Mouse (Mus musculus) urinary bladder, postnatal 10 days (tissue): ENCODE data around the gene Uvrag.

Experiments
- DNase-seq: peaks from one replicate; pipeline ENCODE4 v3.0.0; 2022; ENCODE audit warnings: low spot score

Uvrag gene

DNA sequence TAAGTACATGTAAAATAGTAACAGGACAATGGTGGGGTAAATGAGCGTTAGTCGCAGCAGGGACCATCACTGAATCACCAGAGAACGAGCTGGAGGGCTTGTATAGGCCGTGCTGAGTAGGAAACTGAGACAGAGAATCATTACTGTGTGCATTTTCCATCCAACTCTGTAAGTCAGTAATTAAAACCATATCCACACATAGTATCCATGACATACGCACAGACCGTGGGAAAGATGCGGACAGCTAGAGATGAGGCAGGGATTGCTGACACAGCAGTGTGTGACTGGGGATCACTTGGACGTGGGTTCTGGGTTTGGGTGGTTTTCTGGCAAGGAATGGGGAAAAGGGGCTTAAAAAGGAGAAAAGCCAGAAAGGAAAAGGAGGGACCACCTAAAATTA lies 81.0 kb downstream of the Uvrag start:
- no peak for DNase-seq

GRCm38 (mm10) chr7:99057053-99057630 lies 83.8 kb downstream of the Uvrag start:
- DNase-seq, result no peak

DNA sequence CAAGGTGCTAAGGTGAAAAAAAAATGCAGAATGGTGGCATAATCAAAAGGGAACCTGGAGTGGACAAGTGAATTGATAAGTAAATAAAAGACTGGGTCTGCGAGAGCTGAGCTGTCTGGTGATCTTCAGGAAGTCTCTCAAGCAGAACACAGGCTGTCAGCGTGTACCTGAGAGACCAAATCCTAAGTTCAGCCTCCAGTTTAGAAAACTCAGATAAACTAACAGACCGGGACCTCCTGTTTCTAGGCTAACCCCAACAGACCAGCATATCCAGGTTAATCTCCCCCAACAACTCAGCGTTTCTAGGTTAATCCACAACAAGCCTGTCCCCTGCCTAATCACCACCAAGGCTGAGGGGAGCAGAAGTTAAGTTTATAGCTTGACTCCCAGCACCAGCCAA lies 87.3 kb downstream of the Uvrag start:
- DNase-seq, result no peak

GRCm38 (mm10) chr7:99052471-99053241 lies 88.3 kb downstream of the Uvrag start:
- no peak for DNase-seq

- no peak for DNase-seq
Measured at GRCm38 (mm10) chr7:99050882-99051281, 90.1 kb downstream of the Uvrag start.

DNA sequence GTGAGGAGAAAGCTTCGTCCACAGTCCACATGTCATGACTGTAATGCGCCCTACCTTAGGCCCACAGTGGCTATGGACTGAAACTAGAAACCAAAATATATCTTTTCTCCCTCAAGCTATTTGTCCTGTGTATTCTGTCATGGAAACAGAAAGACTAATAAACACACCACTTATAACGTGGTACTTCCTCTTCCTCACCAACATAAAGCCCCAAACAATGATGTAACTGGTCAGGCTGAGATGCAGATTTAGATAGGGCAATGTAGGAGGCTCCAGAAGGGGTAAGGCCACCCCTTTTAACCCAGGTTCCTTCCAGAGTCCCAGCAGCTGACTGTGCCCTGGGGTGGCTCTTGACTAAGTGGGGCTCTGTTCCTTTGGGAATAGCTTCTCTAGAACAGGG lies 91.0 kb downstream of the Uvrag start:
- no peak for DNase-seq

DNA sequence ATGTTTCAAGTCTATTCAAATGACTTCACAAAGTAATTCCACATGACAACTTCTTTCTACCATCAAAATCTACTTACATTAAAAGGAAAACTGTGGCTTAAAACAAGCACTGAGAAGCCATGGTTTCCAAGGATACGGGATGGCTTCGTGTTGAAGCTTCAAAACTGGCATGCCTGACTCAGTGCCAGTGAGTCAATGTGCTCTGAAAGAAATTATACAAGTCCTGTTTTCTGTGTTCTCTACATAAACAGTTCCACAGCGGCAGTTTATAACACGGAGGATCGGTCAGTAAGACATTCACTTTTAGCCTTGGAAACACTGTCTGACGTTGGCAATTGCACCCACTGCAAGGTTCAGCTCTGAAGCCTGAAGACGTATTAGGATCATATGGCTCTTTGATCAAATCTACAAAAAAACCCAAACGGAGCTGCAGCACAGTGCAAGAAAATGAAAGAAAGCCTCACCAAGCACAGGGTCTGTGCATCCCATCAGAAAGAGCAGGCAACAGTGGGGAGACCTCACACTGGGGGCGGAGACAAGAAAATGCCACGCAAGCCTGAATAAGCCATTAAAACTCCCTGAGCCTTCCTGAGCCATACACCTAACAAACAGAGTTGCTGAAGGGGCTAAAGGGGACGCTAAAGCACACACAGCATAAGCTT lies 94.3 kb downstream of the Uvrag start:
- no peak for DNase-seq

DNA sequence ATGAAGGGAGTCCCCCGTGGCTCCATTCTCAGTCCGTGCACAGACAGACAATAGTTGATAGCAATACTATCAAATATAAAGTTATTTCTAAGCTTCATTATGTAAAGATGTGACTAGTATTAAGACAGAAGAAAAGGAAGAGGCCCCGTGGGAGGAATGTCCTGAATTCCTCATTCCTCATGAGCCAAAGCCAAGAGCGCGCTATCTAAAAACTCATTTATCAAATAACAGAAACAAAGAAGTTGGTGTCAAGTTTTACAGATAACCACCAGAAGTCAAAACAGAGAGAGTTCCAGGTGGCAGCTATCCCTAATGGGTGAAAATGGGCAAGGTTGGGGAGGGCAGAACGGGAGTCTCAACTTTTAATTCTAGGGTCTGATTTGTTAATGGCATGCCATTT lies 95.4 kb downstream of the Uvrag start:
- no peak for DNase-seq

DNA sequence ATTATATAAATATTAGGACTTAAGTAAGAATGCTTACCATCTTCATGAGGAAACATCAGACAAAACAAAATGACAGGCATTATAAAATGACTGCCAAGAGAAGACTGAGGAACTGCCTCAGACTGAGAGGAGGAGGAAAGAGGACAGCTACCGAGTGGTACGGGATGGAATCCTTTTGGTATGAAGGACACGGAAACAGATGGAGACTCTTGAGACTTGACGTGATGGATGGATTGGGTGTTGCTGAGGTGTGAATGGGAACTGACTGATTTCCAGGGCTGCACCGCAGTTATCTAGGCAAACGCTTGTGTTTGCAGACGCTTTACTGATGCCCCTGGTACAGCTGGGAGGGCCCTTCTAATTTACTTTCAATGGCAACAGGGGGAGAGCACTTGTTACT lies 97.0 kb downstream of the Uvrag start:
- no peak for DNase-seq

DNA sequence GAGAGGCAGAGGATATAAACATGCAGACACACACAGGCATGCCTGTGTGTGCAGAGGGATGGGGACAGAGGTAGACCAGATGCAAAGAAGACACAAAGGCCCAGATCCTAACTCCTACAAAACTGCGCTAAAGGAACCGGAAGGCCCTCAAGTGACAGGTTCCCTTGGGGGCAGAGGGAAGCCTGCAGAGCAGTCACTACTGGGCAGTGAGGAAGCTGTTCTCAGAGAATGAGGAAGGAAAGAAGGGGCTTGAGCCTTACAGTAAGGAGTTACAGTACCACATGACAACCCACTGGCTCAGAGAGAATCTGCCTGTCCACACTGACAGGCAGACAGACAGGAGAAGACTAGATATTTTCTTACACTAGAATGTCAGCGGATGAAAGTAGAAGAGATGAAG lies 97.6 kb downstream of the Uvrag start:
- no peak for DNase-seq

DNA sequence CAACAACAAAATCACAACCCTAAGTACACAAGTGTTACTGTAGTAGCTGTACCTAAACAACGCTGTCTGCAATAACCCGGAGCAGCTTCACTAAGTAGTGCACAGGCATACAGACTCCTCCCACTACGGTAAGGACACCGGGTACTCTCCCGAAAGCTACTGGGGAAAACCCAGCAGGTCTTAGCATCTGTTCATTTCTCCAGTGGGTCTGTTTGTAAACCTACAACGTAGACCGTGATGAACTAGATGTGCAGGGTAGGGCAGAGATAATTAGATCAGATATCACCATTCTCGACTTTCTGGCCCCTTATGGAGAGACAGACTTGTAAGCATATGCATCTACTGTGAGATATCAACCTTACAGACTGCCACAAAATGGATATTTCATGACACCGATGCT lies 99.1 kb downstream of the Uvrag start:
- DNase-seq, result no peak

- DNase-seq, result no peak
Measured at GRCm38 (mm10) chr7:99039912-99040311, 101.0 kb downstream of the Uvrag start.

DNA sequence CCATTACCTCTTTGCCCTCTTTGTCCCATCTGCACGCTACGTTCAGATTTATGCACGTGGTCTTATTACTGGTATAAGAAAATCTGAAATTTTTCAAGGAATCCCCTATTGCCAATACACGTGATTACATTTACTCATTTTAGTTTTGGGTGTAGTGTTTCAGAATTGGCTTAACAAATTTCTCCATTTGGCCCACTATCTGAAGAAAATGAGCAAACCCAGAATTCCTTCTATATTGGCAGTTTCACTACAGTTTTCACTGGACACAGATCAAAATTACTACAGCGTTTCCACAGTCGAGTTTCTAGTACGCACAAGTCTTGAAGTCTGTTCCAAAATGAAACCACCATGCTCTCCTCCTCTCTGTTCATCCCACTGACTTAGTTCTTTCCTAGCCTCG lies 104.7 kb downstream of the Uvrag start:
- DNase-seq, result no peak

- DNase-seq, result no peak
Measured at GRCm38 (mm10) chr7:99034909-99035308, 106.0 kb downstream of the Uvrag start.

- no peak for DNase-seq
Measured at GRCm38 (mm10) chr7:99033838-99034237, 107.1 kb downstream of the Uvrag start.

- DNase-seq, result no peak
Measured at GRCm38 (mm10) chr7:99033314-99033713, 107.6 kb downstream of the Uvrag start.

DNA sequence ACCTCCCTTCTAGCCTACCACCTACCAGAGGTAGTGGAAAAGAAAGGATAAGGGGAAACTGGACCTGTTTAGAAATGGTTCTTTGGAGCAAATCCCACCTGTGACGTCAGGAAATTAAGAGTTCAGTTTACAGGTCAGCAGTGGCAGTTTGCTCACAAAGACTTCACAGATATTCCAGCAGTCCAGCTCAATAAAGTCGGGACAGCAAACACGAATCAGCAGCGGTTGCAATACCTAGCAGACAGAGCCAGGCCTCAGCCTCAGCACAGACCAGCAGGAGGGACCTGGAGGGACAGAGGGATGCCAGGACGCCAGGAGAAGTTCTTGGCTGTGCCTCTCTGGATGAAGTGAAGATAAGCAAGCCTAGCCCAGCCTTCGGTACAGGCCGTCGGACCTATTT lies 108.9 kb downstream of the Uvrag start:
- no peak for DNase-seq

- no peak for DNase-seq
Measured at GRCm38 (mm10) chr7:99028108-99028507, 112.8 kb downstream of the Uvrag start.

GRCm38 (mm10) chr7:99027185-99027584 lies 113.8 kb downstream of the Uvrag start:
- no peak for DNase-seq

GRCm38 (mm10) chr7:99025989-99026388 lies 115.0 kb downstream of the Uvrag start:
- no peak for DNase-seq

DNA sequence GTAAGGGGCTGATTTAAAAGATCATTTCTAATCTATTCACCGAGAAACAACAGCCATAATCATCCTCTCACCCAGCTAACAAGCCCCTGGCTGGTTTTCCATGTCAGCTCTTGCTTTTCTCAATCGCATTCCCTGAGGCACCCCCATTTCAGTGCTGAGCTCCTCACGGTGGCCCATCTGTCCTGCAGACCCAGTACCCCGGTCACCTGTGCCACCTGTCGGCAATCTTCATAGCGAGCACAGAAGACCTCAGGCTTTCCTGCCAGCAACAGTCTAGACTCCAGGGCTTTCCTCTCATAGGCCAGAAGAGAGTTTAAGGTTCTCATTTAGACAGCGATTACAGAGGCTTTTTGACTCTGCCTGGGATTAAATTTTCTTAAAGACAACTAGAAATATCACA lies 115.7 kb downstream of the Uvrag start:
- no peak for DNase-seq

DNA sequence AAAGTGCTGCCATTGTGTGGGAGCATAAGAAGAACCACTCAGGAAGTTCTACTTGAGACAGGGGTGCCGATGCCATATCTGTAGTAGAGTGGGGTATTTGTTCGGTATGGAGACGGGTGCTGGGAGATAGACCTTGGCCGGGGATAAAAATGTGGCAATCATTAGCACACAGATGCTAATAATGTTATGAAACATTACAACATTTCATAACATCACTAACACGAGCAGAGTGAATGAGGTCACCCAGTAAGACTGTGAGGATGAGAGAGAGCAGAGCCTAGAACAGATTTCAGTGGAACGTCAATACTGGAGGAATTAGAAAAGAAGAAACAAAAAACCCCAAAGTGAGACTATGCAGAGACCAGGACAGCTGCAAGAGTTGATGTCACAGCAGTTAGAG lies 116.2 kb downstream of the Uvrag start:
- DNase-seq, result no peak

- DNase-seq, result no peak
Measured at GRCm38 (mm10) chr7:99023931-99024330, 117.0 kb downstream of the Uvrag start.

- no peak for DNase-seq
Measured at GRCm38 (mm10) chr7:99021277-99021676, 119.7 kb downstream of the Uvrag start.
